Mouse (Mus musculus) thymus, adult 2 months (tissue): ENCODE measurements around the gene H2-DMb1.

ENCODE experiments used
- CTCF ChIP-seq: fragments of 200-500 bp; IDR thresholded peaks from 2 replicates; pipeline ENCODE4 v1.5.1; 2012; ENCODE audit warnings: mild to moderate bottlenecking, control low read depth, low read length, moderate library complexity, borderline replicate concordance; ENCODE audit not compliant: control insufficient read depth, poor library complexity, insufficient read depth; ENCODE audit errors: extremely low read depth
- POLR2A ChIP-seq: fragments of 200-500 bp; IDR thresholded peaks from 2 replicates; pipeline ENCODE4 v1.6.1; 2012; ENCODE audit warnings: mild to moderate bottlenecking, low read length, control low read depth, moderate library complexity; ENCODE audit not compliant: control insufficient read depth, poor library complexity, insufficient read depth; ENCODE audit errors: extremely low read depth

DNA sequence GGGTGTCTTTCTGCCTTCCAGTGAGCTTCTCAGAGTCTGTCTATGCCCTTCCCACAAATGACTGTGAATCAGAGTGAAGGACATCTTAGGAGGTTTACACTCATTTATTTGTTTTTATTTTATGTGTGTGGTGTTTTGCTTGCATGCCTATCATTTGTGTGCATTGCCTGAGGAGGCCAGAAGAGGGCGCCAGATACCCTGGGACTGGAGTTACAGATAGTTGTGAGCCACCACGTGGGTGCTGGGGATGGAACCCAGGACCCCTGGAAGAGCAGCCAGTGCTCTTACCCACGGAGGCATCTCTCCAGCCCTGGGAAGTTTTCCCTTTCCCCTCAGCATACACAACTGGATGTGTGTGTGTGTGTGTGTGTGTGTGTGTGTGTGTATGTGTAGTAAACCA, 56.8 kb downstream of the H2-DMb1 start:
- no peak for TF ChIP-seq POLR2A
- peak; percentile 73; the same call in 1 of the 2 replicates for TF ChIP-seq CTCF
